13 mouse cellular contexts compared by ENCODE assay signal in the genomic region with DNA sequence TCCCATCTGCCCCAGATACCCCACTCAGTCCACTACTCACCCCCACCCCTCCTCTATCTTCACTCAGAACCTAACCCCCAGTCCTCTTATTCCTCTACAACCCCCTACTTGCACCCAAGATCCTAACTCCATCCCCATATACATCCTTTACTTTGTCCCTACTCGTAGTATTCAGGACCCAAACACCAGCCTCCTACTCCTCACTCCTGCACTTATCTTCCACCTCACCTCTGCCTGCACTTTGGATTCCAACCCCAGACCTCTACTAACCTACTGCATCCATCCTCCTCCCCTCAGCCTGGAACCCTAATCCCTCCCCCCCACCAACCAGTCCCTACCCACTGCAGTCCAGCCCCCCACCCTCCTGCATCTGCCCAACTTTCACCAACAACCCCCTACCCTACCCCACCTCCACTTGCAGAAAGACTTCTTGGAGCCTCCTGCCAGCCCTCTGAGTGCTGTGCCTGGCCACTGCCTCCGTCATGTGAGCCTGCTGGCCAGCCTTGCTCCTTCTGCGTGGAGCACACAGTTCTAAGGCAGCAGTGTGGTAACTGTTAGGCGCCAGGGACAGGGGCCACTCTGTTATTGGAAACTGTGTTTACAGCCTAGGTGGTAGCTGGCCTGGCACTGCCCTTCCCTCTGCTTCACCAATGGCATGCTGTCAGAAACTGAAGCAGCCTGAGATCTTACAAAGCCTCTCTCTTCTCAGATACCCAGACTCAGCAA. TPM values are rescaled to one million over a fixed set of nuclear protein-coding genes. Genes with fewer than 3 reads are reported as not detected.
DNase-seq lines count a peak whose midpoint lies in the region; ATAC-seq lines count a peak whose summit lies in the region.
"Had no signal": no experiment of that assay in that cellular context is flagged by ENCODE, and none has a peak within 500 bp of the region (broad histone marks: within the 10 kb centered on the region; RNA-seq: fewer than 3 reads in every experiment).

No protein-coding gene starts in this region.

- H3K4me2 ChIP-seq in limb, embryonic 15.5 days, result no peak overlapping the region
- H3K4me2 ChIP-seq: forebrain, embryonic 13.5 days; midbrain, embryonic 12.5 days; neural tube, embryonic 13.5 days had no signal

- H3K4me3 ChIP-seq in limb, embryonic 15.5 days, result no peak overlapping the region
- no peak overlapping the region for H3K4me3 ChIP-seq in limb, embryonic 10.5 days
- H3K4me3 ChIP-seq in macrophage (ENCODE audit: inconsistent target), result no peak overlapping the region
- H3K4me3 ChIP-seq: forebrain, embryonic 13.5 days; midbrain, embryonic 12.5 days; neural tube, embryonic 13.5 days had no signal

- H3K79me2 ChIP-seq in macrophage (ENCODE audit: inconsistent target), result peaks cover 96% of the 10 kb centered on the region

- peak; percentile 65 to 75 for DNase-seq in heart, adult 18-20 months
- no peak for DNase-seq in heart, postnatal 4 days
- no peak for DNase-seq in limb, embryonic 10.5 days (ENCODE audit: low spot score)
- peak; percentile 53 for DNase-seq in gastrocnemius, postnatal 14 days
- no peak for DNase-seq in frontal cortex, postnatal 10 days (ENCODE audit: low spot score in 2 of 2)
- DNase-seq: embryo, embryonic 11 days had no signal

- 68% methylated on average over 4 of the region's 4 CpGs for WGBS in limb, embryonic 15.5 days
- 85% methylated on average over 4 of the region's 4 CpGs for WGBS in limb, embryonic 10.5 days
- WGBS in macrophage (ENCODE audit: missing documents), result 52% methylated on average over 4 of the region's 4 CpGs

- peaks cover 24% of the 10 kb centered on the region for H3K4me1 ChIP-seq in limb, embryonic 15.5 days
- peaks cover 24% of the 10 kb centered on the region for H3K4me1 ChIP-seq in limb, embryonic 10.5 days
- H3K4me1 ChIP-seq: forebrain, embryonic 13.5 days; midbrain, embryonic 12.5 days had no signal

- H3K36me3 ChIP-seq in limb, embryonic 15.5 days, result peaks cover 9% of the 10 kb centered on the region
- peaks cover 14% of the 10 kb centered on the region; the same call in 1 of the 2 replicates for H3K36me3 ChIP-seq in limb, embryonic 10.5 days
- H3K36me3 ChIP-seq in macrophage (ENCODE audit: inconsistent target), result peaks cover 24% of the 10 kb centered on the region; the same call in 1 of the 2 replicates
- H3K36me3 ChIP-seq: midbrain, embryonic 12.5 days; neural tube, embryonic 13.5 days had no signal

- 0 out of 2 replicates have a peak, but pooled peaks have one; percentile 35 for ATAC-seq in limb, embryonic 15.5 days (ENCODE audit: insufficient number of reproducible peaks, low FRiP score, low TSS enrichment, low read depth)
- ATAC-seq in erythroblast, adult 5-6 weeks (replicated peaks; ENCODE audit: low FRiP score, poor library complexity, severe bottlenecking), result no peak
- ATAC-seq: CD4-positive, CD25-positive, alpha-beta regulatory T cell, adult 4 months; forebrain, embryonic 13.5 days had no signal

- no peaks in the 10 kb centered on the region for H3K27me3 ChIP-seq in limb, embryonic 15.5 days
- no peaks in the 10 kb centered on the region for H3K27me3 ChIP-seq in limb, embryonic 10.5 days (ENCODE audit: low read depth, poor library complexity, severe bottlenecking)
- H3K27me3 ChIP-seq: forebrain, embryonic 13.5 days; midbrain, embryonic 12.5 days; neural tube, embryonic 13.5 days had no signal

- no peak overlapping the region for H3K9ac ChIP-seq in limb, embryonic 15.5 days
- H3K9ac ChIP-seq: forebrain, embryonic 13.5 days; midbrain, embryonic 12.5 days; neural tube, embryonic 13.5 days had no signal

- peak overlapping the region; percentile 54 for H3K27ac ChIP-seq in limb, embryonic 15.5 days
- no peak overlapping the region; the same call in 1 of the 2 replicates for H3K27ac ChIP-seq in limb, embryonic 10.5 days
- peak overlapping the region; percentile 98 for H3K27ac ChIP-seq in macrophage
- H3K27ac ChIP-seq: forebrain, embryonic 13.5 days; midbrain, embryonic 12.5 days; neural tube, embryonic 13.5 days had no signal

- no peaks in the 10 kb centered on the region for H3K9me3 ChIP-seq in limb, embryonic 15.5 days
- H3K9me3 ChIP-seq in limb, embryonic 10.5 days (replicated peaks), result no peaks in the 10 kb centered on the region
- H3K9me3 ChIP-seq: forebrain, embryonic 13.5 days; midbrain, embryonic 12.5 days; neural tube, embryonic 13.5 days had no signal

- intact Hi-C loops in gastrocnemius, postnatal 14 days (cut with DNase I; ENCODE audit: low total_unique reads), result no loop called here

RNA-seq across cellular contexts. Expression of a gene that starts 14.5 kb away (rescaled TPM):
- 100 to 1,000 TPM; 114 to 133 TPM for total RNA-seq in heart, adult 18-20 months (2021)
- total RNA-seq in heart, postnatal 4 days (2021), result 10 to 100 TPM; 40.6 to 50.7 TPM
- polyA plus RNA-seq in limb, embryonic 15.5 days (2015; fragmentation: Nextera tagmentation; extraction: Ambion mirVana), result 113 and 114 TPM in 2 replicates
- polyA plus RNA-seq in limb, embryonic 10.5 days (2016; fragmentation: Nextera tagmentation; extraction: Ambion mirVana), result 29.5 and 49.8 TPM in 2 replicates
- 10 to 100 TPM; 33.8 to 48.2 TPM for total RNA-seq in gastrocnemius, postnatal 14 days (2021)
- total RNA-seq in macrophage (2018; cell fraction: chromatin; rRNA removed), result 100 to 1,000 TPM in 24 of 26 experiments, 10 to 100 TPM in 2; 86.8 to 665 (median 236) TPM
- total RNA-seq in macrophage (2018; cell fraction: cytosol; rRNA removed), result 1,000 to 10,000 TPM in 6 of 26 experiments, 100 to 1,000 TPM in 20; 397 to 1,306 (median 691) TPM
- total RNA-seq in macrophage (2018; cell fraction: nucleus; rRNA removed), result 1,000 to 10,000 TPM in 3 of 26 experiments, 100 to 1,000 TPM in 23; 221 to 1,223 (median 655) TPM
- 386 to 676 TPM (median 674 TPM) in 3 replicates for polyA plus RNA-seq in macrophage (2018)
- total RNA-seq in erythroblast, adult 5-6 weeks (2015; ENCODE audit: low replicate concordance), result 13.6 and 14.4 TPM in 2 replicates
- total RNA-seq in erythroblast, adult 5-6 weeks (2017; ENCODE audit: low replicate concordance), result 10.3 and 16.5 TPM in 2 replicates

Comparison
In these comparisons a context has a peak if more than half of its experiments do, and no peak if none do; other contexts are left out.
1. DNase-seq: peak in heart, adult 18-20 months (2 of 2) and gastrocnemius, postnatal 14 days (single experiment); none in heart, postnatal 4 days (single experiment), limb, embryonic 10.5 days (single experiment) and frontal cortex, postnatal 10 days (0 of 2).